Mouse (Mus musculus) gastrocnemius, adult 2 months (tissue): ENCODE measurements at regions not wholly inside any gene's neighbourhood (a gene's known extent, or its start where the extent isn't known, plus 50 kb on each side); places are given as distances from the start of the nearest gene placed in this dataset.
A peak's percentile ranks its signal among the peaks of the same experiment; 100 is the strongest.

Source experiments
- DNase-seq: peaks from one replicate; pipeline ENCODE4 v3.0.0; 2022
- H3K27ac ChIP-seq: fragments of 200-600 bp; 2 replicates; pipeline ENCODE4 v1.8.1; 2022; ENCODE audit warnings: mild to moderate bottlenecking
- H3K4me3 ChIP-seq: fragments of 200-600 bp; 2 replicates; pipeline ENCODE4 v1.8.1; 2022; ENCODE audit warnings: mild to moderate bottlenecking, moderate library complexity
- CTCF ChIP-seq: fragments of 200-600 bp; IDR thresholded peaks from 2 replicates; pipeline ENCODE4 v1.8.1; 2022; ENCODE audit warnings: antibody characterized with exemption, mild to moderate bottlenecking, moderate library complexity
- intact Hi-C: fragments of 180-260 bp; cut with DNase I; formaldehyde crosslinking; loops from one replicate; pipeline ENCODE4 v1.15.1; 2025

DNA sequence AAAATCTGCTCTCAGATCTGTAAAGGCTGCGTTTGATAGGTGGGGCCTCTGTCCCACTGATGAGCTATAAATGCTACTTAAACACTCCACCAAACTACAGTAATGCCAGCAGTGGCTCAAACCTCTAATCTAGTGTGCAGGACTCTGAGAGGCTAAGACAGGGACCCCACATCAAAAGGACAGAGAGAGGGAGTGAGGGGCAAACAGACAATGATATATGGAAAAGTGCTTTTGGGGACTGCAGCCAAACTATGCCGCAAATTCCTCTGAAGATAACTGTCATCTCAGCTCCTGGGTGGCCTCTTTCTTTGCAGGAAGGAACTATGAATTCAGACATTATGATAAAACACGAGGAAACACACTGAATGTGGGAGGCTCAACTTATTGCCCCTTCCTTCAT, 138.9 kb upstream of the Ddit4l start:
- H3K4me3 ChIP-seq: no peak overlapping the region
- no peak overlapping the region for H3K27ac ChIP-seq
- intact Hi-C loops: no loop called here
- DNase-seq: no peak
- no peak for TF ChIP-seq CTCF

DNA sequence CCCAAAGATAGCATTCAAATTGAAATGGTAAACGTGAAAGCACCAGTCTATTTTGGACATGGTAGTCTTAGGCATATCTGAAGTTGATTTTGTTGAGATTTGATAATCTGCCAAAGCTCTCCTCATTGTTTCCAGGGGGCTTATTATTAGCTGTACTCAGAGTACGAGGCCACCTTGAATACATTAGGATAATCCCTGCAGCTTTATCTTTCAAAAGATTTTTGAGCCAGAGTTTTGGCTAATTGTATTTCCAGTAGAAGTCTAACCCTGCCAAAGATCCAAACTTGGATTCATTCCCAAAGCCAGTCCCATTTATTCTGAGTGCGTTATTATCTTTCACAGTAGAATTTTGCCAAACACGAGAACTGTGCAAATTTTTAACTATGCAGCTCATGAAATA, 138.4 kb upstream of the Ddit4l start:
- intact Hi-C loops: no loop called here
- no peak for DNase-seq
- no peak overlapping the region for H3K27ac ChIP-seq
- TF ChIP-seq CTCF: no peak
- no peak overlapping the region for H3K4me3 ChIP-seq

DNA sequence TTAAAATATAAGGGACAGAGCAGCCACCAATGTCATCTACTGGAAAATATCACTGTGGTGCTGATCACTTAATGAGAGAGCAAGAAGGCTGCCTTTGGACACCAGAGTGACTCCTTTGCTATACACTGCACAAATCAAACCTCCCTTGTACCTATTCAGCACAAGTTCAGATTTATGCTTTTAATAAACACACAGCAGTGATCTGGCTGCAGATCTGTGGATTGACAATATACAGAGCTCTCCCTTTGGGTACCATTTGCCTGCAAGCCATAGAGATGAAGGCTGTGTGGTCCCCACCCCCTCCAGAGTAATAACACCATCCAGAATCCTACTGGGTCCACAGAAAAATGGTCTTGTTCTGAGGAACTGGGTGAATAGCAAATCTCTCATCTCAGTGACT, 131.8 kb upstream of the Ddit4l start:
- intact Hi-C loops: no loop called here
- DNase-seq: no peak
- Histone ChIP-seq H3K27ac (no peak overlapping the region), H3K4me3 (no peak overlapping the region)
- TF ChIP-seq CTCF: no peak

DNA sequence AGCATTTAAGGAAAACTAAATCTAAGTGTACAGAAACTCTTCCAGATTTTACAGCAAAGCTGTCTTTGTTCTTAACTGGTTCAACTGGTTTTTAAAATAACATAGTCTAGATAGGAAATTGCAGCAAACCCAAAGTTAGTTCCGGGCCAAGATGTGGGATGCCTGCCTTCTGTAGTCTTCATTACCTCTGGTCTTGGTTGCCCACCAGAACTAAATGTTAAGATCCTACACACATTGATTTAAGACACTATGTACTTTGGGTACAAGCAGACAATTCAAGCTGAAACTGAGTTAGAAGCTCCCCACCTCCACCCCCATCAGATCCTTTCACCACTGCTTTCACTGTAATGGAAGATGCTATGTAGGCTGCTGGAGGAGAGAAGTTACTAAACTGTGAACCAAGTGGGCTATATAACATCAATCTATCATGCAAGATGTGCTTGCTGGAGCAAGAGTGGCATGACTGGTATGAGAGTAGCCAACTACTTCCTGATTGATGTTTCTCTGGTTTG, 129.8 kb upstream of the Ddit4l start:
- no peak for TF ChIP-seq CTCF
- Histone ChIP-seq H3K4me3 (no peak overlapping the region), H3K27ac (no peak overlapping the region)
- intact Hi-C loops: no loop called here
- DNase-seq: no peak

DNA sequence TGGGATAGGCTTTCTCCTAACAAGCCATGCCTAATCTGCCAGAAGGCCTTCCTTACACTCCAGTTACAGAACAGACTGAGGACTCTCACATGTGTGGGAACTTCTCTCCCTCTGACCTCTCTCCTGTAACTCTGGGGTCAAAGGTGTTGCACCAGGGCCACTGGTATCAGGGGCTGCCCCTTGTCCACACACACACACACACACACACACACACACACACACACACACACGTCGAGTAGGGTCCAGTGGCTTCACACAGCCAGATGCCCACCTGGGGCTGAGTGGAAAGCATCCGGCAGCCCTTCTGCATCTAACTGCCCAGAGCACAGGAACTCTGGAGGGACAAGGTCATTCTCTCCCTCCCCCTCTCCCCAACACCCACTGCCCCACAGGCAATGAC, 123.1 kb upstream of the Ddit4l start:
- H3K4me3 ChIP-seq: no peak overlapping the region
- intact Hi-C loops: no loop called here
- DNase-seq: no peak
- no peak for TF ChIP-seq CTCF
- no peak overlapping the region for H3K27ac ChIP-seq

DNA sequence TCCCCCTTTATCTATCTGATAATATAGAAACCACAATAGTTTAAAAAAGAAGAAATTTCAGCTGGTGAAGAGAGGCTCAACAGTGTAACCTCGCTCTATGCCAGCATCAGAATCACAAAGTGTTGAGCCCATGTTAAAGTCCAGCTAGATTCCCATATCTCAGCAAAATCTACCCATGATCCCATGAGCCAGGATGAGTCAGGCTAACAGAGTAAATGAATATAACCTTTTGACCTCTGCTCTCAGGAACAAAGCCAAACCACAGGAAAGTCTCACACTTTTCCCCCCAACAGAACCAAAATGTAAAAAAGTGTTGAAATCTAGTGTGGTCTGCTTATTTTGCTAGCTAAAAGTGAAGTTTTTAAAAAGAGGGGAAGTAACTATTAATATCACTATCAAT, 110.1 kb upstream of the Ddit4l start:
- H3K27ac ChIP-seq: peak overlapping the region; percentile 2; the same call in 1 of the 2 replicates
- no peak overlapping the region for H3K4me3 ChIP-seq
- intact Hi-C loops: loop anchor here (5.0 kb wide), 1 partner anchor 111 kb away; the partner anchor contains the start of gene Ddit4l
- DNase-seq: no peak
- TF ChIP-seq CTCF: no peak

DNA sequence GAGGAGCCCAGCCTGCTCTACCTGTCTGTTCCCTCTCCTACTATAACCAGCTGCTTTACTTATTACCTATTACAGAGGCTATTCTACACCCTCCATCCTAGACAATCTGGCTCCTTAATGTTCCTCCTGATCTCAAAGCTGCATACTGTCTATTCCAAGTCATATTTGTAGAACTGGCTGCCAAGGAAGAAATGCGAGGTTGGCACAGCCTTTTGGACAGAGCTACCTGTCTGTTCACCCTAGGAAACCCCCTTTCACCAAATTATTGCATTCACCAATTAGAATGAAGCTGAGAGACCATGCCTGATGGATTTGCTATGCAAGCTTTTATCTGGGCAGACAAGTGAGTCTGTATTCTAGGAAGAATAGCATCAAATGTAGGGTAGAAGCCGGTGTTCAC, 109.0 kb upstream of the Ddit4l start:
- H3K4me3 ChIP-seq: peak overlapping the region; percentile 16; the same call in 1 of the 2 replicates
- intact Hi-C loops: loop anchor here (2.0 to 5.0 kb wide), 2 partner anchors 48 to 110 kb away; partner anchors contain the start of gene Ddit4l
- H3K27ac ChIP-seq: peak overlapping the region; percentile 81
- TF ChIP-seq CTCF: no peak
- no peak for DNase-seq

DNA sequence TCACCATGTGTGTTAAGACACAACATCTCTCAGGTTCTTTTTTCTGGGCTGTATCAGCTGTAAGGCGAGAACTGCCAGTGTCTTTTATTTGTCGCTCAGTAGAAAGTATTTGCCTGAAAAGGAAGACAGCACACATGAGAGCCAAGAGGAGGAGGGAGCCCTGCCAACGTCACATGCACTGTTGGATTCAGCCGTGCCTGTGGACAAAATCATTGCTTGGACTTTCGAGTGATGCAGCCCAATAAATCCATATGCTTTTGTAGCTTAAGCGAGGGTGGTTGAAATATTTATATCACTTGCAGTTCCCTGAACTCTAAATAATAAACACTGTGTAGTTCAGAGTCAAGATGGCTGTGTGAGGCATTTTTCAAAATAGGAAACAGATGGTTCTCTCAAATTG, 108.4 kb upstream of the Ddit4l start:
- Histone ChIP-seq H3K27ac (peak overlapping the region; percentile 81), H3K4me3 (peak overlapping the region; percentile 16; the same call in 1 of the 2 replicates)
- intact Hi-C loops: loop anchor here (2.0 to 5.0 kb wide), 2 partner anchors 48 to 109 kb away; partner anchors contain the start of gene Ddit4l
- TF ChIP-seq CTCF: no peak
- peak; percentile 71 for DNase-seq

DNA sequence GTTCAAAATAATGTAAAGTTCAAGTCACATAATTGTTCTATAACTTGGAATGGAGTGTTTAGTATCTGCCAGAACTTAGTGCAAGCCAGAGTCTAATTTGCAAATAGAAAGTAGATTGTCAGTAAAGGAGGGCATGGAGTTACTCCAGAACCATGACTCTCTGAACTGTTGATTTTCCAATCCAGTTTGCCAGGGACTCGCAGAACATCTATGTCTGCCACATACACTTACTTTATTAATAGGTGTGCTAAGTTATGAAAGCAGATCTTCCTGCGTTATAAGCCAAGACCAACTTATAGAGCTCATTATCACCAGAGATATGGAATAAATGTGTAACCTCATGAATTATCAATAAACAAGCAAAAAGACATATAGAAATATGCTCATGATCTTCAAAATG, 107.2 kb upstream of the Ddit4l start:
- intact Hi-C loops: loop anchor here (5.0 kb wide), 1 partner anchor 108 kb away; the partner anchor contains the start of gene Ddit4l
- TF ChIP-seq CTCF: no peak

DNA sequence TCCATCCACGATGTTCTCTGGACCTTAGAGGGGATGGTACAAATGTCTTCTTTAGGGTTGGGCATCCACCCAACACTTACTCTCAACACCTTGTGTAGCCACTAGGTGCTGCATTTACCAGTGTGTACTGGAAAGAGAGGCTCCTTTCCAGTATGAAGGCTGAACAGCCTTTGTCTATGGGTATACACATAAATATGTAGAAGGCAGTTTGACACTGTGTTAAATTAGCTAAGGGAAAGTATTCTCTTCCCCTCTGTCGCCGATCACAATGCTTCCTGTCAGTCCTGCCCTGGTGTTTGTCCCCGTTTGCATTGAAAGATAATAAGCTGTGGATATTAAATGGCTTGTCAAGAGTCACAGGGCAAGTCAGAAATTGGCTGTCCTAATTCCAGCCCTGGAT, 104.0 kb upstream of the Ddit4l start:
- H3K27ac ChIP-seq: peak overlapping the region; percentile 75
- H3K4me3 ChIP-seq: no peak overlapping the region
- intact Hi-C loops: no loop called here
- peak; percentile 29 for TF ChIP-seq CTCF
- DNase-seq: no peak

More for the DNA sequence above, 107.2 kb upstream of the Ddit4l start:
- no peak overlapping the region; the same call in 1 of the 2 replicates for H3K4me3 ChIP-seq
- peak overlapping the region; percentile 81 for H3K27ac ChIP-seq
- DNase-seq: no peak

DNA sequence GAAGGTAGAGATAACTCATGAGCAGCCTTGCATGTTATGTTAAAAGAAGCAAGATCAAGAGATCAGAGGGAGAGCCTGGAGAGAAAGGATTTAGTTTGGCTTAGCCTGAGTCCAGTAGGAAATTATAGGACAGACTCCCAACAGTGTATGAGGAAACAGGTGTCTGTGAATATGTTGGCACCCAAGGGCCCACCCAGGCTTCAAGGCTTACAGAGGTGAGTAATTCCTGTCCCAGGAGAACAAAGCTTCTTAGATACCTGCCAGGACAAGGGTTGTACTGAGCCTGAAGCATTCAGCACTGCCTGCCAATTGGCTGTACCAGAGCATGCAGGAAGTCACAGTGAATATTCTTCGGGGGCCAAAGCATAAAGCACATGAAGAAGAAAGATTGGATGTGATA, 101.2 kb upstream of the Ddit4l start:
- no peak for DNase-seq
- TF ChIP-seq CTCF: no peak
- no peak overlapping the region for H3K27ac ChIP-seq
- intact Hi-C loops: loop anchor here (10.0 kb wide), 1 partner anchor 535 kb away; no protein-coding TSS in a partner anchor
- no peak overlapping the region for H3K4me3 ChIP-seq

DNA sequence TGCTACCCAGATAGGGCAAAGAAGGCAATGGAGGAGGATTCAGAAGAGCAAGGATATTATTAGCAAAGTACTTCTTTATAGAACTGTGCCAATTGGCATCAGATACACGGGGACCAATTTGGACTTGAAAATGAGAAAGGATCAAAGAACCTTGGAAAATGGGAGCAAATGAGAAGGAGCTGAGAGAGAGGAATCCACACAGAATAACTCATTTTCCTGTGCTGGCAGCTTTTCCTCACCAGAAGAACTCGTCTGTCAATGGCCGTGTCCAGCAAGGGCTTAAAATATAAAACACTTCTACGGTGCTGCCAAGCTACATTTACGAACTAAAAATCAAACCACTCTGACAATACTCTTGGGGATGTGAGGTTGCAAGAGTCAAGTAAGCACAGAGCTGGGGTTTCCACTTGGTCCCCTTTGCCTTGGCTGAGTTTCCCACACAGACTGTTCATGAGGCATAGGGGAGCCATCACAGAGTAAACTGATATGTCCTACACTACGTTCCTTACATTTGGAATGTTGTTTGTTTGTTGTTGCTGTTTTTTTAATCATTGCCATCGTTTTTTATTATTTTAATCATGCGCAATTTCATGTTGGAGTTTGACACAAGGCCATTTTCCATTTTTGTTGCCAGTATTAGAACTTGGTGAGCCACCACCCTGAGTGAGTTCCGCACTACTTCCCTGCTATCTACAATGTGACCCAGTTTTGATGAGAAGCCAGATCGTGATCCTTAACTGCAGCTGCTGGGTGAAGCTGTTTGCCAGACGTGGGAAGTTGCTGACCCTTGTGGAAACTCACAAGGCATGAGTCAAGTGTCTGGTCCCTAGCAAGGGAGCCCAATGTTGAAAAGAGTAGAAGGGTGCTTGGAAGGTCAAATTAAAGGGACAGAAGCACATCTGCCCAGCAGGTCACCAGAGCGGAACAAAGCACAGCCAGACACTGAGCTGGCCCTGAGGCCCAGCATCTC, 95.5 kb upstream of the Ddit4l start:
- peak; percentile 76 for DNase-seq
- Histone ChIP-seq H3K27ac (peak overlapping the region; percentile 92), H3K4me3 (peak overlapping the region; percentile 42)
- intact Hi-C loops: loop anchor here (5.0 to 10.0 kb wide), 3 partner anchors 36 to 529 kb away; no protein-coding TSS in a partner anchor
- no peak for TF ChIP-seq CTCF

DNA sequence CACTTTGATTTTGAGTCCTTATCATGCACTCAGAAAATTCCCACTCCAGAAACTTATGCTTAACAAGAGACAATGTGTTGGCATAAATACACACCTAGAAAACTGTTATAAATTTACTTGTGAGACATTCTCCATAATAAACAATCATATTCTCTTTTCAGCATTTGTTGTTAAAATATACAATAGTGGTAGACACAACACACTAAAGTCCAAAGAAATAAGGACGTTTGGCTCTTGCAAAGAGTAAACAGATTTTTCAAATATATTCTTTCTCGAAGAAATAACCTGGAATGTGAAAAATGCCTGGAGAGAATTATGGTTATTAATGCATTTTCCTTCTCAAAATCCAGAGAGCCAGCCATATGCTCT, 91.8 kb upstream of the Ddit4l start:
- TF ChIP-seq CTCF: no peak
- no peak for DNase-seq
- intact Hi-C loops: loop anchor here (5.0 to 10.0 kb wide), 3 partner anchors 33 to 525 kb away; no protein-coding TSS in a partner anchor
- Histone ChIP-seq H3K27ac (peak overlapping the region; percentile 64), H3K4me3 (no peak overlapping the region)
